In genomic region chr2:5943071-5943470, GRCm38 (mm10) we compare ENCODE assay signal across 8 mouse cellular contexts. TPM values are rescaled to one million over a fixed set of nuclear protein-coding genes. Genes with fewer than 3 reads are reported as not detected.
DNase-seq lines count a peak whose midpoint lies in the region; ATAC-seq and TF ChIP-seq lines count a peak whose summit lies in the region.

No protein-coding gene starts in this region.

- no peak for TF ChIP-seq CTCF in cerebellum, adult 2 months (IDR thresholded peaks at IDR 0.05; ENCODE audit: borderline replicate concordance, insufficient read depth, low read depth, low read length)
- no peak for TF ChIP-seq CTCF in E14TG2a.4 (conservative IDR thresholded peaks at IDR 0.05; ENCODE audit: low read length)

- no peaks in the 10 kb centered on the region; the same call in 1 of the 2 replicates for H3K36me3 ChIP-seq in E14TG2a.4 (ENCODE audit: insufficient read depth, low read length)
- no peaks in the 10 kb centered on the region for H3K36me3 ChIP-seq in hindbrain, embryonic 10.5 days
- H3K36me3 ChIP-seq in liver, embryonic 16.5 days (ENCODE audit: control insufficient read depth, insufficient read depth), result no peaks in the 10 kb centered on the region

- no peaks in the 10 kb centered on the region; the same call in 1 of the 2 replicates for H3K4me1 ChIP-seq in cerebellum, adult 2 months (ENCODE audit: control insufficient read depth, insufficient read depth, low read length)
- peaks cover 52% of the 10 kb centered on the region for H3K4me1 ChIP-seq in E14TG2a.4 (replicated peaks; ENCODE audit: low read depth, low read length)
- peaks cover 15% of the 10 kb centered on the region for H3K4me1 ChIP-seq in hindbrain, embryonic 10.5 days (replicated peaks)
- peaks cover 22% of the 10 kb centered on the region for H3K4me1 ChIP-seq in liver, embryonic 16.5 days (ENCODE audit: control insufficient read depth, low read depth, low read length)

- DNase-seq in cerebellum, adult 2 months, result no peak
- DNase-seq in cerebellum, postnatal 10 days, result no peak
- DNase-seq in hindbrain, embryonic 10.5 days (ENCODE audit: low spot score), result no peak
- DNase-seq in thymus, postnatal 36 days, result no peak
- no peak for DNase-seq in retina, postnatal 1 day

- WGBS in cerebellum, adult 2 months, result 62% methylated on average over 4 of the region's 4 CpGs
- whole genome bisulfite sequencing in hindbrain, embryonic 10.5 days, result 33% methylated on average over 4 of the region's 4 CpGs
- WGBS in liver, embryonic 16.5 days (ENCODE audit: insufficient replicate concordance), result 39% methylated on average over 4 of the region's 4 CpGs

- no peak overlapping the region for H3K27ac ChIP-seq in cerebellum, adult 2 months (ENCODE audit: insufficient read depth, low read length)
- peak overlapping the region; percentile 83; the same call in 1 of the 2 replicates for H3K27ac ChIP-seq in hindbrain, embryonic 10.5 days
- H3K27ac ChIP-seq in liver, embryonic 16.5 days (ENCODE audit: low read length), result peak overlapping the region; percentile 53

- H3K27me3 ChIP-seq in cerebellum, adult 2 months (ENCODE audit: control insufficient read depth, insufficient read depth, low read length), result no peaks in the 10 kb centered on the region
- H3K27me3 ChIP-seq in E14TG2a.4 (ENCODE audit: insufficient read depth, low read length), result no peaks in the 10 kb centered on the region
- no peaks in the 10 kb centered on the region for H3K27me3 ChIP-seq in hindbrain, embryonic 10.5 days (ENCODE audit: insufficient read depth, poor library complexity, severe bottlenecking)
- no peaks in the 10 kb centered on the region for H3K27me3 ChIP-seq in liver, embryonic 16.5 days (ENCODE audit: control insufficient read depth, insufficient read depth, low read depth, low read length)

- ATAC-seq in liver, embryonic 16.5 days (ENCODE audit: low read depth), result no peak
- ATAC-seq in inflammation-experienced regulatory T-cells, adult 6 months, result no peak

- no peaks in the 10 kb centered on the region for H3K9me3 ChIP-seq in E14TG2a.4 (ENCODE audit: low read length)
- no peaks in the 10 kb centered on the region for H3K9me3 ChIP-seq in hindbrain, embryonic 10.5 days
- H3K9me3 ChIP-seq in liver, embryonic 16.5 days (replicated peaks; ENCODE audit: control insufficient read depth, low read length), result no peaks in the 10 kb centered on the region

- peak overlapping the region; percentile 60 for H3K4me3 ChIP-seq in cerebellum, adult 2 months (replicated peaks; ENCODE audit: insufficient read depth, low read depth, low read length)
- peak overlapping the region; percentile 95 for H3K4me3 ChIP-seq in E14TG2a.4 (replicated peaks; ENCODE audit: low read length)
- peak overlapping the region; percentile 69 for H3K4me3 ChIP-seq in hindbrain, embryonic 10.5 days
- H3K4me3 ChIP-seq in liver, embryonic 16.5 days (ENCODE audit: low read depth, low read length), result peak overlapping the region; percentile 74

- TF ChIP-seq POLR2A in cerebellum, adult 2 months (IDR thresholded peaks at IDR 0.05; ENCODE audit: borderline replicate concordance, insufficient read depth, low read length), result no peak

- peak overlapping the region; percentile 81 for H3K4me2 ChIP-seq in liver, embryonic 16.5 days (ENCODE audit: low read depth, low read length)

- H3K9ac ChIP-seq in liver, embryonic 16.5 days (ENCODE audit: low read depth, low read length), result peak overlapping the region; percentile 69; the same call in 1 of the 2 replicates

RNA-seq across cellular contexts. Expression of gene Dhtkd1, which starts 0.5 kb away (rescaled TPM):
- 7.2 and 9.5 TPM in 2 replicates for polyA plus RNA-seq in cerebellum, adult 2 months (2012; rRNA removed)
- polyA plus RNA-seq in hindbrain, embryonic 10.5 days (2016; fragmentation: Nextera tagmentation; extraction: Ambion mirVana), result 3.8 and 5.0 TPM in 2 replicates
- 4.6 and 5.7 TPM in 2 replicates for polyA plus RNA-seq in liver, embryonic 16.5 days (2015; fragmentation: Nextera tagmentation; extraction: Ambion mirVana)
- polyA plus RNA-seq in inflammation-experienced regulatory T-cells, adult 6 months (2017; shearing (Covaris generic)), result under 1 TPM in 2 of 3 experiments, not detected in 1; 0.12 to 0.33 TPM

RNA-seq across cellular contexts. Expression of gene Upf2, which starts 8.2 kb away (rescaled TPM):
- polyA plus RNA-seq in cerebellum, adult 2 months (2012; rRNA removed), result 19.3 and 21.8 TPM in 2 replicates
- 6.9 and 9.0 TPM in 2 replicates for polyA plus RNA-seq in hindbrain, embryonic 10.5 days (2016; fragmentation: Nextera tagmentation; extraction: Ambion mirVana)
- 3.9 and 4.1 TPM in 2 replicates for polyA plus RNA-seq in liver, embryonic 16.5 days (2015; fragmentation: Nextera tagmentation; extraction: Ambion mirVana)
- polyA plus RNA-seq in inflammation-experienced regulatory T-cells, adult 6 months (2017; shearing (Covaris generic)), result 10 to 100 TPM; 16.7 to 20.1 (median 17.3) TPM

RNA-seq across cellular contexts. Expression of gene Sec61a2, which starts 47.8 kb away (rescaled TPM):
- polyA plus RNA-seq in cerebellum, adult 2 months (2012; rRNA removed), result 119 and 123 TPM in 2 replicates
- polyA plus RNA-seq in hindbrain, embryonic 10.5 days (2016; fragmentation: Nextera tagmentation; extraction: Ambion mirVana), result 76.8 and 87.2 TPM in 2 replicates
- 14.2 and 15.1 TPM in 2 replicates for polyA plus RNA-seq in liver, embryonic 16.5 days (2015; fragmentation: Nextera tagmentation; extraction: Ambion mirVana)
- 10 to 100 TPM; 13.5 to 27.1 (median 15.8) TPM for polyA plus RNA-seq in inflammation-experienced regulatory T-cells, adult 6 months (2017; shearing (Covaris generic))
